Mouse (Mus musculus) liver, embryonic 13.5 days (tissue): ENCODE data around the gene Klrb1c. TPM values are rescaled to one million over a fixed set of nuclear protein-coding genes. Genes with fewer than 3 reads are reported as not detected.
"Not testable (repeated sequence)": the region's sequence is repeated elsewhere in the genome, so short reads cannot be mapped to it uniquely, and the experiment has no call there.

Source experiments
- ATAC-seq: fragments of 200-750 bp; cut with Nextera tagmentation; 2 replicates; pipeline ENCODE4 v1.8.0; 2017; ENCODE audit warnings: low read depth, mild to moderate bottlenecking, moderate number of reproducible peaks, moderate library complexity
- DNase-seq: peaks from one replicate; pipeline ENCODE4 v3.0.0; 2022
- H3K27ac ChIP-seq: fragments of 300-500 bp; sonication (generic); 2 replicates; pipeline ENCODE4 v1.5.1; 2015; ENCODE audit warnings: moderate library complexity, mild to moderate bottlenecking, inconsistent platforms
- H3K27me3 ChIP-seq: fragments of 300-500 bp; sonication (generic); 2 replicates; pipeline ENCODE4 v1.6.1; 2015; ENCODE audit warnings: mild to moderate bottlenecking, inconsistent platforms
- H3K36me3 ChIP-seq: fragments of 300-500 bp; sonication (generic); 2 replicates; pipeline ENCODE4 v1.6.1; 2015; ENCODE audit warnings: mild to moderate bottlenecking, inconsistent platforms
- H3K4me1 ChIP-seq: fragments of 300-500 bp; sonication (generic); replicated peaks from 2 replicates; pipeline ENCODE4 v1.6.1; 2015; ENCODE audit warnings: inconsistent platforms
- H3K4me2 ChIP-seq: fragments of 300-500 bp; sonication (generic); 2 replicates; pipeline ENCODE4 v1.6.1; 2015; ENCODE audit warnings: inconsistent platforms, mild to moderate bottlenecking, moderate library complexity
- H3K4me3 ChIP-seq: fragments of 300-500 bp; sonication (generic); replicated peaks from 2 replicates; pipeline ENCODE4 v1.5.1; 2015; ENCODE audit warnings: mild to moderate bottlenecking, inconsistent platforms
- H3K9ac ChIP-seq: fragments of 300-500 bp; sonication (generic); 2 replicates; pipeline ENCODE4 v1.6.1; 2015; ENCODE audit warnings: mild to moderate bottlenecking, inconsistent platforms
- H3K9me3 ChIP-seq: fragments of 300-500 bp; sonication (generic); replicated peaks from 2 replicates; pipeline ENCODE4 v1.6.1; 2016; ENCODE audit warnings: inconsistent platforms
- WGBS: fragments of 180-500 bp; shearing (Covaris S2); methylation state at CpG from one replicate; pipeline ENCODE4 v1.1.7; 2015; ENCODE audit not compliant: insufficient replicate concordance; 5-methylcytosine and 5-hydroxymethylcytosine counted together
- polyA plus RNA-seq: library from polyadenylated mRNA; unstranded; fragments of >200 nt; fragmentation: Nextera tagmentation; extraction: Ambion mirVana; gene quantifications from 2 replicates; pipeline ENCODE4 v1.2.1, GENCODE M21; 2015

The Klrb1c gene
- polyA plus RNA-seq, 1 experiment from 2014 or later, result 0.10 TPM

DNA sequence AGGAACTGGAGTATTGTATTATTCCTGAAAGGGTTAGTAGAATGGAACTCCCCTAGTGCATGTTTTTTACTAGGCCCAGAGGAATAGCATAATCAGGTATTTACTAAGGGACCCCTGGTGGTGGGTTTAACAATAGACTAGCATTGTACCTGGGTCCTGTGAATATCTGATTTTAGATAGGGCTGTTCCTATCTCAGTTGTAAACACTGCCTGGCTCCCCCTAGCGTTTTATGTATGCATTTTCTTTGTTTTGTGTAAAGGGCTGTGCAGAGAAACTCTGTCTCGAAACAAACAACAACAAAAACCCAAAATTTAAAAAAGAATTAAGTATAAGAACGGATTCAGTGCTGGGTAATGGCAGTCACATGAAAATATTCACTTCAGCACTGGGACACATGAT, 18.0 kb upstream of the Klrb1c start:
- DNase-seq, result no peak
- no peaks in the 10 kb centered on the region for H3K9me3 ChIP-seq
- no peak overlapping the region for H3K9ac ChIP-seq
- WGBS, result 58% methylated on average over 3 of the region's 3 CpGs
- peaks cover 7% of the 10 kb centered on the region for H3K4me1 ChIP-seq
- H3K36me3 ChIP-seq, result no peaks in the 10 kb centered on the region
- H3K27ac ChIP-seq, result no peak overlapping the region
- ATAC-seq, result no peak
- no peak overlapping the region for H3K4me2 ChIP-seq
- no peak overlapping the region for H3K4me3 ChIP-seq
- no peaks in the 10 kb centered on the region for H3K27me3 ChIP-seq

- not testable (repeated sequence) for H3K4me1 ChIP-seq, H3K36me3 ChIP-seq, ATAC-seq, H3K4me2 ChIP-seq, H3K9ac ChIP-seq, H3K27ac ChIP-seq, H3K27me3 ChIP-seq, H3K9me3 ChIP-seq, DNase-seq, H3K4me3 ChIP-seq
- WGBS, result 58% methylated on average over 7 of the region's 7 CpGs
Measured at GRCm38 (mm10) chr6:128804823-128805640, 16.0 kb upstream of the Klrb1c start.

- ATAC-seq (peak; percentile 87), DNase-seq (peak; percentile 89)
- 4% methylated on average over 26 of the region's 26 CpGs for WGBS
- Histone ChIP-seq H3K4me1 (peaks cover 13% of the 10 kb centered on the region), H3K27me3 (no peaks in the 10 kb centered on the region), H3K9me3 (no peaks in the 10 kb centered on the region), H3K4me2 (peak overlapping the region; percentile 80), H3K4me3 (peak overlapping the region; percentile 56), H3K9ac (peak overlapping the region; percentile 63; the same call in 1 of the 2 replicates), H3K27ac (no peak overlapping the region), H3K36me3 (no peaks in the 10 kb centered on the region)
Measured at GRCm38 (mm10) chr6:128802999-128803857, 14.2 kb upstream of the Klrb1c start.

DNA sequence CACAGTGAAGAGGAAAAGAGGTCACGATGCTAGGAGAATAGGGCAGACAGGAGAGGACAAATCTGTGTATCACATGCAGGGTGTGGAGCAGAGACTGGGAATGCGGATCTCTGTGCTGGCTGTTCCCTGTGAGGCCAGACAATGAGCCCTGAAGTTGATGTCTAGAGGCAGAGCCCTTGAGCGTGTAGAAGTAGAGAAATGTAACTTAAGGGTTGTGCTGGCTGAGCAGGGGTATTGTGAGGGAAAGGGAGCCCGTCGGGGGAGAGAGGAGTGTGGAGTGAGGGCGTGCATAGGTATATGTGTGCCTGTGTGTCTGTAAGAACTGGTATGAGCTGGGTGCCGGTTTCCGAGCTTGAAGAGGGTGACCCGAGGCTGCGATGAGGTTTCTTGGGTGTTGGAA, 13.5 kb upstream of the Klrb1c start:
- Histone ChIP-seq H3K4me1 (peaks cover 20% of the 10 kb centered on the region), H3K4me3 (peak overlapping the region; percentile 56), H3K27ac (no peak overlapping the region), H3K4me2 (peak overlapping the region; percentile 80), H3K9me3 (no peaks in the 10 kb centered on the region), H3K36me3 (no peaks in the 10 kb centered on the region), H3K9ac (peak overlapping the region; percentile 63), H3K27me3 (no peaks in the 10 kb centered on the region)
- ATAC-seq, result peak; percentile 33
- DNase-seq, result no peak
- 15% methylated on average over 10 of the region's 10 CpGs for WGBS

GRCm38 (mm10) chr6:128800696-128801095, 11.7 kb upstream of the Klrb1c start:
- H3K9me3 ChIP-seq, H3K4me2 ChIP-seq, H3K9ac ChIP-seq, ATAC-seq, H3K36me3 ChIP-seq, H3K4me3 ChIP-seq, DNase-seq, H3K27ac ChIP-seq, H3K27me3 ChIP-seq: not testable (repeated sequence)
- peaks cover 24% of the 10 kb centered on the region for H3K4me1 ChIP-seq
- WGBS, result 64% methylated on average over 5 of the region's 5 CpGs

GRCm38 (mm10) chr6:128799896-128800270, 10.9 kb upstream of the Klrb1c start:
- Histone ChIP-seq H3K27ac (no peak overlapping the region), H3K9me3 (no peaks in the 10 kb centered on the region), H3K9ac (peak overlapping the region; percentile 75), H3K27me3 (no peaks in the 10 kb centered on the region), H3K4me3 (peak overlapping the region; percentile 72), H3K36me3 (no peaks in the 10 kb centered on the region), H3K4me1 (peaks cover 24% of the 10 kb centered on the region), H3K4me2 (peak overlapping the region; percentile 80)
- ATAC-seq (no peak), DNase-seq (no peak)
- WGBS, result 20% methylated on average over 7 of the region's 7 CpGs

- H3K9ac ChIP-seq, result peak overlapping the region; percentile 75
- peaks cover 24% of the 10 kb centered on the region for H3K4me1 ChIP-seq
- H3K27ac ChIP-seq, result peak overlapping the region; percentile 71
- ATAC-seq, result peak; percentile 69
- H3K27me3 ChIP-seq, H3K36me3 ChIP-seq, H3K9me3 ChIP-seq: not testable (repeated sequence)
- H3K4me2 ChIP-seq, result peak overlapping the region; percentile 80
- DNase-seq, result peak; percentile 65
- peak overlapping the region; percentile 72 for H3K4me3 ChIP-seq
- under 1% methylated on average over 49 of the region's 49 CpGs for WGBS
Measured at GRCm38 (mm10) chr6:128799144-128799895, 10.3 kb upstream of the Klrb1c start.

DNA sequence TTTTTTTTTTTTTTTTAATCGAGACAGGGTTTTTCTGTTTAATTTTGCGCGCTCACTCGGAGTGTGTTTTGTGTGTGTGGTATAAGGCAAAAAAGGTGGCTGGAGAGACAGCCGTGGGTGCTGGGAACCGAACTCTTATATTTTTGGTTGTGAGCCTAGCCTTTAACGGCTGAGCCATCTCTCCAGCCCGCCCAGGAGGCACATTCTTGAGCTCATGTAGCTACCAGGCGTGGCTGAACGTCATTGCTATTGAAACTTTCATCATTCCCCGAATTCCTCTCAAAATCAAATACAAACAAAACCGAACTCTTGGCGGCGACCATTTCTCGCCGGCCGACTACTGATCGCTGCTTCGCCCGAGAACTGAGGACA, 9.7 kb upstream of the Klrb1c start:
- Histone ChIP-seq H3K4me3 (peak overlapping the region; percentile 72), H3K4me2 (peak overlapping the region; percentile 80), H3K4me1 (peaks cover 26% of the 10 kb centered on the region), H3K27ac (peak overlapping the region; percentile 71), H3K9ac (peak overlapping the region; percentile 75)
- ATAC-seq, result peak; percentile 56
- H3K27me3 ChIP-seq, H3K36me3 ChIP-seq, H3K9me3 ChIP-seq: not testable (repeated sequence)
- peak; percentile 65 for DNase-seq
- WGBS, result 0% methylated on average over 20 of the region's 20 CpGs

DNA sequence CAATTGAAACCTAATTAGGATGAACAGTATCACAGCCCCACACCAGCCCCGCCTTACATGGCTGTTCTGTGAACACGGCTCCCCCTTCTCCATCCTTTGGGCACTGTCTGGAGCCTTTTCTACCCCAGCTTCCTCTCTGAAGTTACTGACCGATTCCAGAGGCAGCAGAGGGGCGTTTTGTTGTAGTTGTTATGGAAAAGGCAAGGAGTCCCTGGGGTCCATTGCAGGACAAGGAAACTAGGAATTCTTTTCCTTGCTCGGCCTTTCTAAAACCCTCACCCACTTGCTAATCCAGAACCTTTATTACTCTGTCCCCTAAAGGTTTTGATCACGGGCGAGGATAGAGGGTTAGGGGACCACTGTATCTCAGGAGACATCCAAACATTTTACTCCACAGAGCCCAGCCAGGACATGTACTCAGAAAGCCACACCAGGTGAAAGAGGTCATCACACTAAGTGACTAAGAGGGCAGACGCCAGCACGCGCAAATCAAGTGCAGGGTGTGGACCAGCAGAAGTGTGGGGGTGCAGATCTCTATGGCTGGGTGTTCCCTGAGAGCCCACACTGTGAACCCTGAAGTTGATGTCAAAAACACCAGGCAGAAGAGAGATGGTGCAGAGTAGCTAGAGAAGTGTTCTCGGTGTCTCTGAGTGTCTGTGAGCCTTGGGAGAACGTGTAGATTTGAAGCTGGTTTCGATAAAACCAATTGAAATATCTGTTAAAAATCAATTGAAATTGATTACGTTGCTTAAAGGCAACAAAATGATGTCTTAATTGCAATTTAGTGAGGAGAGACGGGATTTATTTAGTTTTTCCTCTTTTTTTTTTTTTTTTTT, 9.1 kb upstream of the Klrb1c start:
- Histone ChIP-seq H3K27ac (no peak overlapping the region; the same call in 1 of the 2 replicates), H3K27me3 (no peaks in the 10 kb centered on the region), H3K36me3 (no peaks in the 10 kb centered on the region), H3K4me1 (peaks cover 28% of the 10 kb centered on the region), H3K4me2 (peak overlapping the region; percentile 80), H3K9me3 (no peaks in the 10 kb centered on the region), H3K4me3 (peak overlapping the region; percentile 72), H3K9ac (peak overlapping the region; percentile 39)
- DNase-seq (no peak), ATAC-seq (no peak)
- WGBS, result 22% methylated on average over 15 of the region's 15 CpGs

- H3K4me2 ChIP-seq, result peak overlapping the region; percentile 80
Measured at GRCm38 (mm10) chr6:128797185-128797905, 8.3 kb upstream of the Klrb1c start.

More at GRCm38 (mm10) chr6:128797185-128797905, 8.3 kb upstream of the Klrb1c start:
- DNase-seq (no peak), ATAC-seq (no peak)
- 60% methylated on average over 12 of the region's 12 CpGs for WGBS
- no peaks in the 10 kb centered on the region for H3K27me3 ChIP-seq
- no peaks in the 10 kb centered on the region for H3K9me3 ChIP-seq
- no peak overlapping the region for H3K9ac ChIP-seq
- H3K36me3 ChIP-seq, result no peaks in the 10 kb centered on the region
- H3K4me3 ChIP-seq, result peak overlapping the region; percentile 72
- H3K27ac ChIP-seq, result no peak overlapping the region; the same call in 1 of the 2 replicates
- peaks cover 24% of the 10 kb centered on the region for H3K4me1 ChIP-seq
